Mouse (Mus musculus) embryonic fibroblast, embryonic 13.5 days (primary cell): Measurements from ENCODE around the gene Tuba1b. TPM values are rescaled to one million over a fixed set of nuclear protein-coding genes. Genes with fewer than 3 reads are reported as not detected.
A peak's percentile ranks its signal among the peaks of the same experiment; 100 is the strongest.
"Not testable (repeated sequence)": the region's sequence is repeated elsewhere in the genome, so short reads cannot be mapped to it uniquely, and the experiment has no call there.

Experiments
- H3K27ac ChIP-seq: 2 replicates; pipeline ENCODE4 v1.5.1; 2012; ENCODE audit warnings: low read length, control low read depth, inconsistent platforms; ENCODE audit not compliant: insufficient read depth
- H3K4me1 ChIP-seq: 2 replicates; pipeline ENCODE4 v1.6.1; 2011; ENCODE audit warnings: low read length; ENCODE audit not compliant: control insufficient read depth, insufficient read depth
- H3K4me3 ChIP-seq: 2 replicates; pipeline ENCODE4 v1.5.1; 2011; ENCODE audit warnings: mild to moderate bottlenecking, control low read depth, low read length; ENCODE audit not compliant: insufficient read depth
- CTCF ChIP-seq: IDR thresholded peaks from 2 replicates; pipeline ENCODE4 v1.5.1; 2011; ENCODE audit warnings: mild to moderate bottlenecking, control low read depth, low read length, moderate library complexity, borderline replicate concordance; ENCODE audit not compliant: insufficient read depth
- POLR2A ChIP-seq: IDR thresholded peaks from 2 replicates; pipeline ENCODE4 v1.6.1; 2011; ENCODE audit warnings: low read depth, mild to moderate bottlenecking, control low read depth, low read length, moderate library complexity
- polyA plus RNA-seq: library from polyadenylated mRNA; stranded (reverse); fragments of >200 nt; gene quantifications from 2 replicates; pipeline ENCODE4 v1.2.4, GENCODE M21; 2011; ENCODE audit warnings: low read depth; ENCODE audit not compliant: missing spikeins, insufficient read length

The Tuba1b gene
- polyA plus RNA-seq, 1 experiment = 3,138 TPM

GRCm38 (mm10) chr15:98924682-98925081 lies 9.7 kb downstream of the Tuba1b start:
- no peak for TF ChIP-seq CTCF
- TF ChIP-seq POLR2A = no peak
- H3K4me1 ChIP-seq = peaks cover 3% of the 10 kb centered on the region; the same call in 1 of the 2 replicates
- H3K27ac ChIP-seq = no peak overlapping the region
- H3K4me3 ChIP-seq = no peak overlapping the region

- TF ChIP-seq CTCF (no peak), POLR2A (no peak)
- H3K4me3 ChIP-seq = no peak overlapping the region
- H3K4me1 ChIP-seq = no peaks in the 10 kb centered on the region
- no peak overlapping the region for H3K27ac ChIP-seq
These were observed 11.3 kb downstream of the Tuba1b start for GRCm38 (mm10) chr15:98923031-98923537.

- Histone ChIP-seq H3K27ac (no peak overlapping the region), H3K4me1 (no peaks in the 10 kb centered on the region), H3K4me3 (no peak overlapping the region)
These were observed 11.8 kb downstream of the Tuba1b start for GRCm38 (mm10) chr15:98922581-98922980.

GRCm38 (mm10) chr15:98921510-98921909 lies 12.9 kb downstream of the Tuba1b start:
- Histone ChIP-seq H3K4me1 (no peaks in the 10 kb centered on the region), H3K4me3 (no peak overlapping the region), H3K27ac (no peak overlapping the region)
- no peak for TF ChIP-seq CTCF
- no peak for TF ChIP-seq POLR2A

More at GRCm38 (mm10) chr15:98922581-98922980, 11.8 kb downstream of the Tuba1b start:
- TF ChIP-seq POLR2A (no peak), CTCF (no peak)

GRCm38 (mm10) chr15:98918499-98918895 lies 15.9 kb downstream of the Tuba1b start:
- not testable (repeated sequence) for H3K4me1 ChIP-seq, H3K27ac ChIP-seq
- H3K4me3 ChIP-seq = peak overlapping the region; percentile 38

- no peak for TF ChIP-seq CTCF
- TF ChIP-seq POLR2A = peak; percentile 88
- Histone ChIP-seq H3K4me1 (no peaks in the 10 kb centered on the region), H3K27ac (peak within 1 kb of the TSS; percentile 50), H3K4me3 (peak within 1 kb of the TSS; percentile 78)
These were observed 16.5 kb downstream of the Tuba1b start, which contains the start of gene Lmbr1l for GRCm38 (mm10) chr15:98917538-98918498. Gene Lmbr1l, minus strand, starts transcription at chr15:98918231.

GRCm38 (mm10) chr15:98917091-98917490 lies 17.3 kb downstream of the Tuba1b start:
- Histone ChIP-seq H3K27ac (peak overlapping the region; percentile 50), H3K4me1 (no peaks in the 10 kb centered on the region), H3K4me3 (peak overlapping the region; percentile 78)
- TF ChIP-seq POLR2A (no peak), CTCF (no peak)

GRCm38 (mm10) chr15:98916016-98916415 lies 18.3 kb downstream of the Tuba1b start:
- Histone ChIP-seq H3K4me1 (no peaks in the 10 kb centered on the region), H3K4me3 (no peak overlapping the region), H3K27ac (no peak overlapping the region)
- TF ChIP-seq CTCF = no peak
- no peak for TF ChIP-seq POLR2A

GRCm38 (mm10) chr15:98914903-98915302 lies 19.5 kb downstream of the Tuba1b start:
- H3K27ac ChIP-seq = no peak overlapping the region
- no peak overlapping the region for H3K4me3 ChIP-seq
- TF ChIP-seq CTCF = no peak
- H3K4me1 ChIP-seq = no peaks in the 10 kb centered on the region

GRCm38 (mm10) chr15:98904692-98905091 lies 29.7 kb downstream of the Tuba1b start:
- H3K4me3 ChIP-seq = no peak overlapping the region
- TF ChIP-seq CTCF (peak; percentile 74; the same call in 1 of the 2 replicates), POLR2A (no peak)
- no peak overlapping the region for H3K27ac ChIP-seq
- no peaks in the 10 kb centered on the region for H3K4me1 ChIP-seq
